Mouse (Mus musculus): ENCODE data around the gene Taldo1.
A peak's percentile ranks its signal among the peaks of the same experiment; 100 is the strongest.

Taldo1 gene

DNA sequence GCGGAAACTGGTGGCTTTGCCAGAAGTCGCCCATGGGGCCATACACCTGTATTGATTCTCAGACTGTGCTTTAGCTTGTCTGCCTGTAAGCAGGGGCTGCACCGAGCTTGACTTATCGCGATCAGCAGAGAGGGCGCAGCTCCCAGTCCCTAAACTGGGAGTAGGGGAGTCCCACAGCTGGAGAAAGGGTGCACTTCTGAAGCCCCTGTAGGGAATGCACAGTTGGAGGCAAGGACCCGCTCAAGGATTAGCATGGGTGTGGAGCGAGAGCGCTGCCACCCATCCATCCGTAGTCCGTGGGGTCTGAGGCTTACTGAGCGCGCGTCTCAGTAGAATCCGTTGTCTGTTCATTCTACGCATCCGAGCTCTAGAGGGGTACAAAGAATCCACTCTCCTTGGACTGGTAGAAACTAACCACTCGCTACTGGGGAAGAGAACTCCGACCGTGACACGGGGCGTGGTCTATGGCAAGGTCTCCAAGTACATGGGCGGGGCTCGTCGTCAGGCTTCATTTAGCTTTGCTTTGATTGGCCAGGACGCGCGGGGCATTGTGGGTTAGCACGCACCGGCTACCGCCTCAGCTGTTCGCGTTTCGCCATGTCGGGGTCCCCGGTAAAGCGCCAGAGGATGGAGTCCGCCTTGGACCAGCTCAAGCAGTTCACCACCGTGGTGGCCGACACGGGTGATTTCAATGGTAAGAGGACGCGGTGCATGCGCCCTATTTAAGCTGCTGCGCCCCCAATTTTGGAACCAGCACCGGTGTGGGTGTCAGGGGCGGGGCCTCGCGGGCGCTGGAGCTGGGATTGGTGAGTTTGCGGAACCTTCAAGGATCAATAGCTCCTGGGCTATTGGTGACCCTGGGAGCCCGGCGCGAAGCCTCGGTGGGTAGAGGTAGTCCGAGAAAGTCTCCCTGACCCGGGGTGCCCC, at the start of gene Taldo1:
TSS of gene Taldo1 (plus strand) at position 575 of the 927 bp plus-strand sequence.
- peak; percentile 97 to 98 for DNase-seq (ENCODE audit: low spot score in 2 of 2)

GRCm38 (mm10) chr7:141343230-141343629, 48.8 kb upstream of the Taldo1 start:
- no peak for DNase-seq (ENCODE audit: low spot score in 2 of 2)

DNA sequence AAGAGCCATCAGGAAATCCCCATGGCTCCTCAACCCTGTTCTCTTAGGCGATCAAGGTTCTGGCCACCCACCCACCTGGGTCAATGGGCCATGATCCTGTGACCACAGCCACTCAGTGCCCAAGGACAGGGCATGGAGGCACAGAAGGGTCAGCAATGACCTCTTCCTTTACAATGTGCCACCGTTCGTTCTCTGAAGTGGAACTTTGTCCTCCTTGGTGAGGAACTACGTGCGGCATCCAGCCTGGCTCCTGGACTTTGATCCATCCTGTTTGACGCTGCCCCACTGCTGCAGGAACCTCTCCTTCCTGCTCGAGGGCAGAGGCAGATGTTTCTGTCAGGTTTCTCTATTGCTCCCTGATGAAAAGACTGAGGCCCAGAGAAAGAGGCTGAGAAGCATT, 48.3 kb upstream of the Taldo1 start:
- DNase-seq (ENCODE audit: low spot score in 2 of 2): no peak

DNA sequence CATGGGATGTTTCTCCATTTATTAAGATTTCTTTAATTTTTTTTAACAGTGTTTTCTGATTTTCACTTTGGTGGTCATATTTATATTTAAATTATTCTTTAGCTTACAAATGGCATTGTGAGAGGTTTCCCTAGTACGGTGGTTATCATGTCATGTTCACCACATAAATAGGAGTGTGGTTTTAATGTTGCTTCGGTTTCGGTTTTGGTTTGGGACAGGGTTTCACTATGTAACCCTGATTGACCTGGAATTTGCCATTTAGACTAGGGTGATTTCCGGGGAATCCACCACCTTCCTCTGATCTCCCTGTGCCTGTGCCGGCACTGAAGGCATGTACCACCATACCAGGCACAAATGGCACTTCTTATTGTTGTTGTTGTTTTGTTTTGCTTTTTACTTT, 47.2 kb upstream of the Taldo1 start:
- no peak for DNase-seq (ENCODE audit: low spot score in 2 of 2)

DNA sequence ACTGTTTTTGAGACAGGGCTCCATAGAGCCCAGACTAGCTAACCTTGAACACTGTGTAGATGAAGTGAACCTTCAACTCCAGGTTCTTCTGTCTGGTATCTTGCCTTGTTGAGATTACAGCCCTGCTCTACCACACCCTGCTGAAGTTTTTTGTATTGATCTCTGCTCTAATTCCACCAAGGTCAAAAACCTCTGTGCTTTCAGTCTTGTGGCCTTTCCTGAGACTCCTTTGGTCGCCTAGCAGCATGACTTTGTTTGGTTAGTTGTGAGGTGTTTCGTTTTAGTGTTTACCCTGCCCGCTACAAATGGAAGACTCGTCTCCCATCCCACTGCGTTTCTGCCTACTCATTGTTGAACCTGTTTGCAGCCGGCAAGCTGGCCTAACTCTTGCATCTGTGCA, 40.9 kb upstream of the Taldo1 start:
- no peak for DNase-seq (ENCODE audit: low spot score in 2 of 2)

- DNase-seq (ENCODE audit: low spot score in 2 of 2): no peak
Measured at GRCm38 (mm10) chr7:141355051-141355450, 36.9 kb upstream of the Taldo1 start.

DNA sequence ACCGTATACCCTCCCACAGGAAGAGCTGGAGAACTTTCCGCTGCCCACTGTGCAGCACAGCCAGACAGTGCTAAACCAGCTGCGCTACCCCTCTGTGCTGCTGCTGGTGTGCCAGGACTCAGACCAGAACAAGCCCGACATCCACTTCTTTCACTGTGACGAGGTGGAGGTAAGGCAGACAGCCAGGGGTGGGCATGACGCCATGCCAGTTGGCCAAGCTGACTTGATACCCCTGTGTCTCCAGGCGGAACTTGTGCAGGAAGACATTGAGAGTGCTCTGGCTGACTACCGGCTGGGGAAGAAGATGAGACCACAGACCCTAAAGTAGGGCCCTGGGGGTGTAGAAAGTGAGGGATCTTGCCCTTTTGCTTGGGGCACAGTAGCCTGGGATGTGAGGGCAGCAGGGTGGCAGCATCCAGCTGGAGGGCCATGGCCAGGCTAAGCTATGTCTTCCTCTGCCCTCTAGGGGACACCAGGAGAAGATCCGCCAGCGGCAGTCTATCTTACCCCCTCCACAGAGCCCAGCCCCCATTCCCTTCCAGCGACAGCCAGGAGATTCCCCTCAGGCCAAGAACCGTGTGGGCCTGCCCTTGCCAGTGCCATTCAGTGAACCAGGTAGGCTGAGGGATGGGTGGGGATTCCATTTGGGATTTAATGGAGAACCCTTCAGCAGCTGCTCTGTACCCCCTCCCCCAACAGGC, 36.2 kb upstream of the Taldo1 start:
- DNase-seq (ENCODE audit: low spot score in 2 of 2): no peak

- DNase-seq (ENCODE audit: low spot score in 2 of 2): no peak
Measured at GRCm38 (mm10) chr7:141356971-141357370, 35.0 kb upstream of the Taldo1 start.

DNA sequence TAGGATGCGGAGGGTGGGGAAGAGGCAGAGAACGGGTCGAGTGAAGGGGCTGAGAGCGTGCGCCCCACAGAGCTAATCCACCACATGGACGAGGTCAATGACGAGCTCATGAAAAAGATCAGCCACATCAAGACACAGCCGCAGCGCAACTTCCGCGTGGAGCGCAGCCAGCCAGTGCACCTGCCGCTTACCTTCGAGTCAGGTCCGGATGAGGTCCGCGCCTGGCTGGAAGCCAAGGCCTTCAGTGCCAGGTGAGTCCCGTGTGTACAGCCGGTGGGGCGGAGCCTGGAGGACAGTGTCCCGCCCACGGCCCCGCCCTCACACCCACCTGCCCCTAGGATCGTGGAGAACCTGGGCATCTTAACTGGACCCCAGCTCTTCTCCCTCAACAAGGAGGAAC, 30.5 kb upstream of the Taldo1 start:
- no peak for DNase-seq (ENCODE audit: low spot score in 2 of 2)

- DNase-seq (ENCODE audit: low spot score in 2 of 2): peak; percentile 23 to 52
Measured at GRCm38 (mm10) chr7:141363106-141363751, 28.8 kb upstream of the Taldo1 start.

GRCm38 (mm10) chr7:141363752-141364125, 28.3 kb upstream of the Taldo1 start:
- no peak for DNase-seq (ENCODE audit: low spot score in 2 of 2)

DNA sequence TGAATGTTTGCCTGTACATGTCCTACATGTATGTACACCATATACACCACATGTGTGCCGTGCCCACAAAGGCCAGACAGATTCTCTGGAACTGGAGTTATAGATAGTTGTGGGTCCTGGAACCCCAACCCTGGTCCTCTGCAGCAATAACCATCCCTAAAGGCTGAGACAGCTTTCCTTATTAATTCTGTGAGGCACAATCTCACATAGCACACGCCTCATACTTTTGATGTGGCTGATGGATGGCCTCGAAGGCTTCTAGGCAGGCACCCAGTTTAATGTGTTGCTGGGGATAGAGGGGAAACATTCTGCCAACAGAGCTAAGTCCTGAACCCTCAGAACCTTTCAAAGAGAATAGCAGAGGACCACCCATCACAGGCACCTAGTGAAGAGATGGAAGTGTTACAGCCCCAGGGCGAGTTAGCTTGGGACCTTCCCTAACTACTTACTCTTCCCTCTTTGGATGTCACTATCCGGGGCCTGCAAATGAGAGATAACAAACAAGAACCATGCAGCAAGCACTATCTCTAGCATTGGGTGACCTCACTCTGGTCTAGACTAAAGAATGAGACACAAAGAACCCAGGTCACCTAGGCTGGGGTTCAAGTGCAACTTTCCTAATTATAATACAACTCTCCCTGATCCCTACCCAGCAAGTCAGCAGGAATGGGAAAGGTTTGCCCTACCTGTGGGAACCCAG, 27.5 kb upstream of the Taldo1 start:
- DNase-seq (ENCODE audit: low spot score in 2 of 2): no peak

DNA sequence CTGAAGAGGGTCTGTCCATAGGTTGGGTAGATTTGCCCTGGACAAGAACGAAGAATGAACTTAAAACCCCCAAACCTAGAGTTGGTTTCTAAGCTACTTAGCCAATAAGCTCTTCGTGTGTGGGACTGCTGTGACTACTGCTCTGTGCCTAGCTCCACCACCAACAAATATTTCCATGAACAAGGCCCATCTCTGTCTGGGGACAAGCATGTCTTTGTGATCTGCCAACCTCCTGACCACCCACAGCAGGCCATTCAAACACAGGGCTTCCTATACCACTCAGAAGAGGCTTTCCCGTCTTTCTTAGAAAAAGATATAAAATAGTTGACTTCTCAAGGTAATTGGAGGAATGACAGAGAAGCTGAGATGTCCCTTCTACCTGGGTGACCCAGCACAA, 27.0 kb upstream of the Taldo1 start:
- DNase-seq (ENCODE audit: low spot score in 2 of 2): no peak

GRCm38 (mm10) chr7:141367358-141367757, 24.6 kb upstream of the Taldo1 start:
- DNase-seq (ENCODE audit: low spot score in 2 of 2): no peak

- no peak for DNase-seq (ENCODE audit: low spot score in 2 of 2)
Measured at GRCm38 (mm10) chr7:141369918-141370317, 22.1 kb upstream of the Taldo1 start.

DNA sequence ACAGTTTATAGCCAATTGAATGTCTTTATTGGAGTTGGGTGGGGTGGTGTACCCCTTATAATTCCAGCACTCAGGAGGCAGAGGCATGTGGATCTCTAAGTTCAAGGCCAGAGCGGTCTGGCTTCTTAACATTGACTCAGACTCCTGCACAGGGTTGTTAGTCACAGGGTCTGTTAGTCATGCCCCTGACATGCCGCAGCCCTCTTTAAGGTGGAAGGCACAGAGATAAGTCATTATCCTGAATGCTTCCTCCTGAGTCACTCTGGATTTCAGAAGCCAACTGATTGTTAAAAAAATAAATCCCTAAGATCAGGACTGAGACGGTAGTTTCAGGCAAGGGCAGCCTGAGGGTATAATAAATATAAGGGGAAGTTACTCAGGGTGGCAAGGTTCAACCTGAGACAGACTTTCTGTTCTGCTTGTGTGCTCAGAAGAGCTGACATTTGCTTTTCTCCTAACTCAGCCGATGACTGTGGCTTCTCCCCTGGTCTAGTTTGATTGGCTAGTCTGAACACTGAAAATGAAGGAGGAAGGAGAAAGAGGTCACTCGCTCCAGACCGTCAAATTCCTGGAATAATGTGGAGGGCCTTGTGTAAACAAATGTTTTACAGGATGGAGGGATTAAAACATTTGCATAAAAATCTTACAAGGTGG, 19.9 kb upstream of the Taldo1 start:
- DNase-seq (ENCODE audit: low spot score in 2 of 2): no peak

GRCm38 (mm10) chr7:141373611-141374010, 18.4 kb upstream of the Taldo1 start:
- DNase-seq (ENCODE audit: low spot score in 2 of 2): no peak

DNA sequence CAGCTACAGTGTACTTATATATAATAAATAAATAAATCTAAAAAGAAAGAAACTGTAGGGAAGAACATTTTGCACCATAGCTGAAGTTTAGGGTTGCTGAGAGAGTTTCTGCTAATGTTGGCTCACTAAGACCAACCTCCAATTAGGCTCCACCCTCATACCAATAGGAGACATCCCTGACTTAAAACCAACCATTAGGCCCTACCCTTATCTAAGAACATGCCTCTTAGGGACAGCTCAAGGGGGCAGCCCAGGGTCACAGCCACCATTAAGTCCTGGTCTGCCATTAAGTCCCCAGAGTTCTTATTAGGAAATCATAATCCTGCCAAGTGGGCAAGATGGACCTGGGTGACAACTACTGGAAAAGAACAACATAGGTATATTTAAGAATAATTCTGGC, 17.6 kb upstream of the Taldo1 start:
- no peak for DNase-seq (ENCODE audit: low spot score in 2 of 2)

DNA sequence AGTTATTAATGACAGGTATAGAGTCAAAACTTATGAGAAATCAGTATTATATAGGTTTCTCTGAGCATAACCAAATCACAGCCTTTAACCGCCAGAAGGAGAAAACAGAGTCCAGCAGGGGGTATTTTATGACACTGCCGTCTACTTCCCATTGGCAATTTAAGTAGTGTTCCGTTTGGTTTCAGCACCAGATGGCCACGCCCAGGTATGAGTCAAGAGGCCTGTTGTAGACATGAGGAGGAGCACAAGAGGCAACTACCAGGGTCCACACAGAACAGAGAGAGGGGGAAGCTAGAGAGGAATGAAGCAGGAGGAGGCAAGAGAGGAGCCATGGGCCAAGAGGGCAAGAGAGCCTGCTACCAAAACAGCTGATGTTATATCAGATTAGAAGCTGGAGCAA, 12.4 kb upstream of the Taldo1 start:
- DNase-seq (ENCODE audit: low spot score in 2 of 2): no peak

GRCm38 (mm10) chr7:141381068-141381835, 10.7 kb upstream of the Taldo1 start:
- DNase-seq (ENCODE audit: low spot score in 2 of 2): no peak
